Mouse (Mus musculus) MEL (cell line): ENCODE measurements around the gene Ccdc152. TPM values are rescaled to one million over a fixed set of nuclear protein-coding genes. Genes with fewer than 3 reads are reported as not detected.

Experiments used
- DNase-seq: peaks from one replicate; pipeline ENCODE4 v3.0.0; 2011; ENCODE audit warnings: low read depth, low spot score
- H3K27ac ChIP-seq: 2 replicates; pipeline ENCODE4 v1.5.1; 2012; ENCODE audit warnings: low read depth, mild to moderate bottlenecking, control low read depth, low read length, moderate library complexity; ENCODE audit not compliant: control insufficient read depth
- H3K27me3 ChIP-seq, 2 experiments: fragments of 150-350 bp in 1 of 2; sonication (generic) in 1 of 2; 2 replicates each; pipeline ENCODE4 v1.6.1; 2012; ENCODE audit warnings: low read length in 2 of 2, mild to moderate bottlenecking in 2 of 2, improper control_type of control experiment in 1 of 2, moderate library complexity in 1 of 2; ENCODE audit not compliant: insufficient read depth in 2 of 2, control insufficient read depth in 1 of 2
- H3K36me3 ChIP-seq, 2 experiments: 2 replicates each; pipeline ENCODE4 v1.6.1; 2012 to 2014; ENCODE audit warnings: low read length in 2 of 2, improper control_type of control experiment in 1 of 2, inconsistent platforms in 1 of 2, mild to moderate bottlenecking in 1 of 2; ENCODE audit not compliant: insufficient read depth in 2 of 2, control insufficient read depth in 1 of 2
- H3K4me1 ChIP-seq, 2 experiments: fragments of 150-350 bp in 1 of 2; sonication (generic) in 1 of 2; 2 replicates each; pipeline ENCODE4 v1.6.1; 2012; ENCODE audit warnings: low read length in 2 of 2, improper control_type of control experiment in 1 of 2, mild to moderate bottlenecking in 1 of 2; ENCODE audit not compliant: insufficient read depth in 2 of 2, control insufficient read depth in 1 of 2
- H3K4me3 ChIP-seq, 2 experiments: fragments of 150-350 bp in 1 of 2; sonication (generic) in 1 of 2; 2 replicates each; pipeline ENCODE4 v1.5.1; 2012; ENCODE audit warnings: low read depth in 2 of 2, low read length in 2 of 2, mild to moderate bottlenecking in 2 of 2, moderate library complexity in 2 of 2, control low read depth in 1 of 2, improper control_type of control experiment in 1 of 2; ENCODE audit not compliant: control insufficient read depth in 1 of 2, insufficient read depth in 1 of 2
- H3K79me2 ChIP-seq: 2 replicates; pipeline ENCODE4 v1.6.1; 2012; ENCODE audit warnings: mild to moderate bottlenecking, low read length, moderate library complexity; ENCODE audit not compliant: control insufficient read depth, poor library complexity, insufficient read depth
- H3K9ac ChIP-seq: 2 replicates; pipeline ENCODE4 v1.6.1; 2012; ENCODE audit warnings: low read depth, mild to moderate bottlenecking, control low read depth, low read length, moderate library complexity; ENCODE audit not compliant: control insufficient read depth, poor library complexity, severe bottlenecking
- H3K9me3 ChIP-seq: fragments of 150-350 bp; sonication (generic); replicated peaks from 2 replicates; pipeline ENCODE4 v1.6.1; 2012; ENCODE audit warnings: mild to moderate bottlenecking, low read length, improper control_type of control experiment, moderate library complexity; ENCODE audit not compliant: insufficient read depth
- BHLHE40 ChIP-seq: IDR thresholded peaks from 2 replicates; pipeline ENCODE4 v1.6.1; 2012; ENCODE audit warnings: low read depth, mild to moderate bottlenecking, inconsistent platforms, low read length, improper control_type of control experiment, borderline replicate concordance
- CHD1 ChIP-seq: IDR thresholded peaks from 2 replicates; pipeline ENCODE4 v1.6.1; 2012; ENCODE audit warnings: low read depth, mild to moderate bottlenecking, inconsistent platforms, low read length, improper control_type of control experiment
- CHD2 ChIP-seq: IDR thresholded peaks from 2 replicates; pipeline ENCODE4 v1.6.1; 2011; ENCODE audit warnings: low read length, improper control_type of control experiment
- CTCF ChIP-seq, 3 experiments: IDR thresholded peaks in 2 of 3; conservative IDR thresholded peaks in 1 of 3; 2 replicates each; pipeline ENCODE4 v1.5.1; 2011 to 2012; ENCODE audit warnings: low read length in 3 of 3, low read depth in 2 of 3, mild to moderate bottlenecking in 2 of 3, improper control_type of control experiment in 1 of 3, inconsistent platforms in 1 of 3, mixed read lengths in 1 of 3, moderate library complexity in 1 of 3; ENCODE audit not compliant: control insufficient read depth in 1 of 3, insufficient read depth in 1 of 3, poor library complexity in 1 of 3, severe bottlenecking in 1 of 3
- GABPA ChIP-seq: IDR thresholded peaks from 2 replicates; pipeline ENCODE4 v1.6.1; 2012; ENCODE audit warnings: low read depth, mild to moderate bottlenecking, inconsistent platforms, low read length, improper control_type of control experiment, moderate library complexity
- GATA1 ChIP-seq: IDR thresholded peaks from 2 replicates; pipeline ENCODE4 v1.6.1; 2011; ENCODE audit warnings: low read depth, low read length, improper control_type of control experiment
- HCFC1 ChIP-seq: IDR thresholded peaks from 2 replicates; pipeline ENCODE4 v1.6.1; 2012; ENCODE audit warnings: low read depth, mild to moderate bottlenecking, inconsistent platforms, low read length, improper control_type of control experiment, moderate library complexity
- KAT2A ChIP-seq: conservative IDR thresholded peaks from 2 replicates; pipeline ENCODE4 v1.6.1; 2012; ENCODE audit warnings: low read depth, low read length, improper control_type of control experiment, inconsistent platforms
- MAFK ChIP-seq: IDR thresholded peaks from 2 replicates; pipeline ENCODE4 v1.6.1; 2011; ENCODE audit warnings: low read depth, mild to moderate bottlenecking, low read length, improper control_type of control experiment, borderline replicate concordance
- MAX ChIP-seq: IDR thresholded peaks from 2 replicates; pipeline ENCODE4 v1.6.1; 2011; ENCODE audit warnings: low read length, improper control_type of control experiment
- MAZ ChIP-seq: IDR thresholded peaks from 2 replicates; pipeline ENCODE4 v1.6.1; 2012; ENCODE audit warnings: low read depth, mild to moderate bottlenecking, inconsistent platforms, low read length, improper control_type of control experiment
- MEF2A ChIP-seq: IDR thresholded peaks from 2 replicates; pipeline ENCODE4 v1.6.1; 2014; ENCODE audit warnings: low read depth, mild to moderate bottlenecking, inconsistent platforms, low read length, improper control_type of control experiment; ENCODE audit not compliant: poor library complexity, insufficient replicate concordance, severe bottlenecking; ENCODE audit errors: extremely low read depth
- MXI1 ChIP-seq: IDR thresholded peaks from 2 replicates; pipeline ENCODE4 v1.6.1; 2011; ENCODE audit warnings: mild to moderate bottlenecking, low read depth, low read length, improper control_type of control experiment
- MYC ChIP-seq: IDR thresholded peaks from 2 replicates; pipeline ENCODE4 v1.6.1; 2011; ENCODE audit warnings: low read depth, mild to moderate bottlenecking, low read length, improper control_type of control experiment, moderate library complexity
- POLR2A ChIP-seq, 2 experiments: IDR thresholded peaks; 2 replicates each; pipeline ENCODE4 v1.6.1; 2011 to 2012; ENCODE audit warnings: low read length in 2 of 2, mild to moderate bottlenecking in 2 of 2, control low read depth in 1 of 2, improper control_type of control experiment in 1 of 2, low read depth in 1 of 2, moderate library complexity in 1 of 2; ENCODE audit not compliant: control insufficient read depth in 1 of 2, insufficient read depth in 1 of 2, poor library complexity in 1 of 2
- POLR2AphosphoS2 ChIP-seq: IDR thresholded peaks from 2 replicates; pipeline ENCODE4 v1.6.1; 2011; ENCODE audit warnings: low read length, improper control_type of control experiment
- SMC3 ChIP-seq: IDR thresholded peaks from 2 replicates; pipeline ENCODE4 v1.6.1; 2011; ENCODE audit warnings: low read depth, low read length, improper control_type of control experiment
- TAL1 ChIP-seq: IDR thresholded peaks from 2 replicates; pipeline ENCODE4 v1.6.1; 2012; ENCODE audit warnings: mild to moderate bottlenecking, inconsistent platforms, low read length, moderate library complexity, mixed read lengths
- TBP ChIP-seq: IDR thresholded peaks from 2 replicates; pipeline ENCODE4 v1.8.0; 2011; ENCODE audit warnings: low read depth, low read length, improper control_type of control experiment
- UBTF ChIP-seq: IDR thresholded peaks from 2 replicates; pipeline ENCODE4 v1.6.1; 2012; ENCODE audit warnings: low read depth, mild to moderate bottlenecking, inconsistent platforms, low read length, improper control_type of control experiment, moderate library complexity, borderline replicate concordance; ENCODE audit not compliant: insufficient read depth
- USF2 ChIP-seq, 2 experiments: IDR thresholded peaks; 2 replicates each; pipeline ENCODE4 v1.6.1; 2011 to 2012; ENCODE audit warnings: improper control_type of control experiment in 2 of 2, low read length in 2 of 2, borderline replicate concordance in 1 of 2, inconsistent platforms in 1 of 2, low read depth in 1 of 2, mild to moderate bottlenecking in 1 of 2; ENCODE audit not compliant: insufficient read depth in 1 of 2
- ZKSCAN1 ChIP-seq: IDR thresholded peaks from 2 replicates; pipeline ENCODE4 v1.6.1; 2012; ENCODE audit warnings: low read depth, mild to moderate bottlenecking, inconsistent platforms, low read length, improper control_type of control experiment, moderate library complexity
- polyA plus RNA-seq, 2 experiments: library from polyadenylated mRNA; stranded (reverse) in 1 of 2; unstranded in 1 of 2; fragments of >175 nt in 1 of 2; fragments of >200 nt in 1 of 2; gene quantifications; 2 replicates each; pipeline versions ENCODE4 v1.2.1 to v1.2.4; 2012; ENCODE audit warnings: low replicate concordance in 2 of 2, low read depth in 1 of 2; ENCODE audit not compliant: insufficient read length in 2 of 2, insufficient read depth in 1 of 2, missing spikeins in 1 of 2
- total RNA-seq: library from RNA; depleted of rRNA; stranded (reverse); fragments of 300-350 nt; gene quantifications from 2 replicates; pipeline ENCODE4 v1.2.3, GENCODE M21; 2012

The Ccdc152 gene
- total and polyA plus RNA-seq, 3 experiments, result not detected

DNA sequence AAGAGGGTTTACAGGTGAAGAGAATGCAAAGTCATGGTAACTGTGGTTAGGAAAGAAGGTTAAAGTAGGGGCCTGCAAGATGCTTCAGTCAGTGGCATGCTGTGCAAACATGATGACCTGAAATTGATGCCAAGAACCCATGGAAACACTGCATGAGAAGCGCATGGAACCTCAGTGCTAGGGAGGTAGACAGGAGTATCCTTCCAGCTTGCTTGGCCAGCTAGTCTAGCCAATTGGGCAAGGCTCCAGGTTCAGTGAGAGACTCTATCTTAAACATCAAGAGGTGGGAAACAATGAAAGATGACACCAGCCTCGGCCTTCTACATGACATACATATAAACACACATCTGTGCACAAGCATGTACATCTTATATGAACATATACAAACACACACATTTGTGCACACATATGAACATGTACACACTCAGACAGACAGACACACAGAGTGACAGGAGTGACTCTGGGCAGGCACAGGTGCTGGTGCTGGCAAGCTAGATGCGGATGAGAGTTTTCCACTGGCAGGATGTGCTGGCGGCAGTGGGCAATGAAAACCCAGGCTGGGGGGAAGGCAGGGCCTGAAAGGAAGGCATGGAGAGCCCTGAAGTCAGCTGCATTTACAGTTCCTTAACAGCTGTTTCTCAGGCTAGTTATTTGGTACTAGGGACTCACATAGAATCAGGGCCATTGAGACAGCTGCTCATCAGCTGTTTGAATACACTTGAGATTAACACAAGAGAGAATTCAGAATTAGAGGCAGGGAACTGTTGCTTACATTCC is 38.7 kb upstream of the Ccdc152 start:
- no peak overlapping the region for H3K27ac ChIP-seq
- H3K27me3 ChIP-seq, result no peaks in the 10 kb centered on the region
- H3K4me1 ChIP-seq, result no peaks in the 10 kb centered on the region
- H3K36me3 ChIP-seq, result no peaks in the 10 kb centered on the region
- no peak for DNase-seq
- no peak overlapping the region for H3K4me3 ChIP-seq
- no peak for TF ChIP-seq MAX
- no peak for TF ChIP-seq GABPA
- TF ChIP-seq USF2 (IDR thresholded peaks at IDR 0.05; ENCODE audit: borderline replicate concordance in 1 of 2, insufficient read depth in 1 of 2, low read depth in 1 of 2, low read length in 2 of 2), result no peak
- TF ChIP-seq MAFK, result no peak
- TF ChIP-seq MYC, result no peak
- TF ChIP-seq ZKSCAN1, result no peak
- no peak for TF ChIP-seq CTCF (IDR thresholded peaks at IDR 0.05 in 2 of 3, conservative IDR thresholded peaks at IDR 0.05 in 1 of 3; ENCODE audit: control insufficient read depth in 1 of 3, insufficient read depth in 1 of 3, low read depth in 2 of 3, low read length in 3 of 3, poor library complexity in 1 of 3, severe bottlenecking in 1 of 3)
- no peak for TF ChIP-seq MXI1
- no peak for TF ChIP-seq HCFC1
- TF ChIP-seq TAL1, result no peak
- TF ChIP-seq CHD1, result no peak
- TF ChIP-seq UBTF, result no peak
- TF ChIP-seq SMC3, result no peak
- no peak for TF ChIP-seq MAZ
- no peak for TF ChIP-seq POLR2A (IDR thresholded peaks at IDR 0.05; ENCODE audit: control insufficient read depth in 1 of 2, insufficient read depth in 1 of 2, low read depth in 1 of 2, low read length in 2 of 2, poor library complexity in 1 of 2)
- no peak for TF ChIP-seq CHD2
- TF ChIP-seq, all 39 proteins: peak for 0
- Histone ChIP-seq H3K79me2 (no peaks in the 10 kb centered on the region), H3K9ac (no peak overlapping the region), H3K9me3 (no peaks in the 10 kb centered on the region)

DNA sequence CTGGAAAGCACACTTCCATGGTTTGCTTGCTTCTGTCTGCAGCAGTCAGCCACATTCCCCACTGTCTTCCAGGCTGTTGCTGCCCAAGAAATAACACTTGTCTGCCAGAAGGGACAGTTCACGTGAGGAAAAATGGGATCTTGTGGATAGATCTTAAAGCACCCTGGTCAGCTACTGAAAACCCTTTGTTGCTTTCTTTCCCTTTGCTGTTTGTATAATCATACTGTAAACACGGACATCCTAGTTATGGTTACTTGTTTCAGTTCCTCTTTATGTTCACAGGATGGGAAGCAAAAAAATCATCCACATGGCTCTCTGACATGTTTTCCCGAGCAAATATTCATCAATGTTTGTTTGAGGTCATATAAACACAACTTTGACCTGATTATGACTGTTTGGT is 36.5 kb upstream of the Ccdc152 start:
- no peak overlapping the region for H3K9ac ChIP-seq
- no peak for DNase-seq
- no peaks in the 10 kb centered on the region for H3K27me3 ChIP-seq
- H3K79me2 ChIP-seq, result no peaks in the 10 kb centered on the region
- no peak overlapping the region for H3K4me3 ChIP-seq
- no peaks in the 10 kb centered on the region for H3K36me3 ChIP-seq
- no peak overlapping the region for H3K27ac ChIP-seq
- H3K4me1 ChIP-seq, result no peaks in the 10 kb centered on the region
- TF ChIP-seq POLR2AphosphoS2, result no peak
- no peak for TF ChIP-seq SMC3
- no peak for TF ChIP-seq MEF2A
- TF ChIP-seq BHLHE40, result no peak
- TF ChIP-seq TAL1, result no peak
- TF ChIP-seq MYC, result no peak
- no peak for TF ChIP-seq CTCF (IDR thresholded peaks at IDR 0.05 in 2 of 3, conservative IDR thresholded peaks at IDR 0.05 in 1 of 3; ENCODE audit: control insufficient read depth in 1 of 3, insufficient read depth in 1 of 3, low read depth in 2 of 3, low read length in 3 of 3, poor library complexity in 1 of 3, severe bottlenecking in 1 of 3)
- TF ChIP-seq GATA1, result no peak
- TF ChIP-seq TBP, result no peak
- TF ChIP-seq MAFK, result no peak
- no peak for TF ChIP-seq MXI1
- no peak for TF ChIP-seq ZKSCAN1
- TF ChIP-seq KAT2A, result no peak
- no peak for TF ChIP-seq USF2 (IDR thresholded peaks at IDR 0.05; ENCODE audit: borderline replicate concordance in 1 of 2, insufficient read depth in 1 of 2, low read depth in 1 of 2, low read length in 2 of 2)
- H3K9me3 ChIP-seq, result no peaks in the 10 kb centered on the region
